Mouse (Mus musculus) kidney, adult 8-10 months (tissue): ENCODE results near the gene Usp43.

ENCODE experiments used
- DNase-seq, 2 experiments: peaks; one replicate each; pipeline ENCODE4 v3.0.0; 2022

The Usp43 gene

DNA sequence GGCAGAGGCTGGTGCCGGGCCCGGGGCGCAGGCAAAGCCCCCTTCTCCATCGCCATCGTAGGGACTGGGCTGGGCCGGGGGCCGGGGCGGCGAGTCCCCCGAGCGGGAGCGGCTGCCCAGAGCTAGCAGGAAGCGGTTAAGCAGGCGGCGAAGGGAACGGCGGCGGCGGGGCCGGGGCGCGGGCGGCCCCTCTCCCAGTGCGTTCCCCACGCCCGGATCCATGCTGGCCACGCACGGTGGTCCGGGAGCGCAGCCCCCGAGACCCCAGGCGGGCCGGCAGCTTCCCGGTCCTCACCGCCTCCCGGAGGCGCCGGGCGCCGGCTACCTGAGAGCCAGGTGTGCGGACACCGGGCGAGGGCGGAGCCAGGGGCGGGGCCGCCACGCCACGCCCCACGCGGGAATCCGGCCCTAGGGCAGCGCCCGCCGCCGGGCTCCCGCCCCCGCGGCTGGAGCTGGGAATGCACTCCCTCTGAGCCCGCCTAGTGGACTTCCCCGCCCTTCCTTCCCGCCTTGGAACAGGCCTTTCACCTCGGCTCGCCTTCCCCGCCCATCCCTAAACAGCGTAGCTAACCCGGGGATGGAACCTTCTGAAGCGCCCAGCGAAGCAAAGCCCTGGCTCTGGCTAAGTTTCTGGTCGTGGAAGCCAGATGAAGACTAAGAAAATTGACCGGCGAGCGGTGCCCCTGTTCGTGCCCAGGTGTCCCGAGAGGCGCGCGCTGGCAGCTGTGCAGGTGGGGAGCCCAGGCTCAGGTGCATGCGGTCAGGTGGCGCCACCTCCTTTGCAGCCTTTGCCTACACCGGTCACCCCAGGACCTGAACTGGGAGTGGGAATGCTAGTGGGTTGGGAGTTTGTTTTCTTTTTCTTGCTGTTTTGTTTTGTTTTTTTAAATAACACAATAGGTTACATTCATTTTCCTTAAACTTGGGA is at the start of gene Usp43:
Gene Usp43 (minus strand): TSS at position 327 of the 928 bp plus-strand sequence.
- DNase-seq, result peak; percentile 92

DNA sequence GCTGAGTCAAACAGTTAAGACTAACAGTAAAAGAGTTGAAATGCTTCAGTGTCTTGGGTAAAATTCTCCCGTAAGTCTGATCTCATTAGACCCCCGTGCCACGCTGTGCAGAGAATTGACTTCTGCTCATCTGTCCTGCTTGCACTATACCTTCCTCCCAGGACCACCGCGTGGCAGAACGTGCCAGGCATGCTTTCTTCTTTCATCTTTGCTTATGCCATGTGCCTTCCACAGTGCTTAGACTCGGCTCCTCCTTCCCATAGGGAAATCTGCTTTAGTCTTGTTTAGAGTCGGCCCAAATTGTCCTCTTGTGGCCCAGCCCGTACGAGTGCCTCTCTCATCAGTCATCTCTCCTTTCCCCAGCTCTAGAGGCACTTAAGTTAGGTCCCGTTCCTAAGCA is 45.9 kb upstream of the Usp43 start:
- DNase-seq, result no peak

DNA sequence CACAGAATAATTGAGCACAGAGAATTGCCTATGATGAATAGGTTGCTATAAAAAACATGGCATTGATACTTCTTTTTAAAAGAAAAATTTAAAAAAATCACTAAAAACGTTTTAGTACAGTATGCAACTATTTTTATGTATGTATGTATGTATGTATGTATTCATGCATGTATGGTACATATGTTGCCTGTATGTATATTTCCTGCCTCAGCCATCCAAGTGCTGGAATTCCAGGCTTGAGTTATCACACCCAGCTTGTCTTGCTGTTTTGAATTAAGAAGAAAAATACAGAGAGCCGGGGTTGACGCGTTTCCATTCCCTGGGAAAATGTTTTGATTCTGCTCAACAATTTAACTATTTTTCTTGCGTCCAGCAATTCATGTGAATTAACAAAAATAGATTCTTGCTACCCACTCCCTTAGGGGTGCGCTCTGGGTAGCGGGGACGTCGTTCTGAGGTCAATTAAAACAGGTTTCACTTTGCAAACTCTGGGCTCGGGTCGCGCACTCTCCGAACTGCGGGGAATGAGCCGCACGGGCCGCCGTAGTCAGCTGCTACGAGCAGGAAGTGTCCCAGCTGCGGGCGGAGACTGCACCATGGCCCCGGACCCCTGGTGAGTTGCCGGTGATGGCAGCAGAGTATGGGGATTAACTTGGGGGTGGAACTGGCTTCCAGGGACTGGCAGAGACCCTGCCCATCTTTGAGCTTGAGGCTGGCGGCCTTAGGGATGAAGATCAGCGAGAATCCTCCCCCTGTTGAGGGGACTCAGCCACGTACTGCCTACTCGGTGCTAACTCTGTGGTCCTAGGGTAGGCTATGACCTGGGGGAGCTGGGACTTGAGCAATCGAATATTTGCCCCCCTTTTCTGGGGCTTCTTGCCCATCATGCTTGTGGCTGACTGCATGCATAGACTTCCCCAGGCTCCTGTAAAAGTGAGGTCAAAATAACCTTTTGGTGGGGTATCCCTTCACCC is 44.2 kb upstream of the Usp43 start, which contains the start of gene Stx8:
Gene Stx8 (plus strand): TSS at position 289 of the 974 bp plus-strand sequence.
- peak; percentile 84 to 94 for DNase-seq

DNA sequence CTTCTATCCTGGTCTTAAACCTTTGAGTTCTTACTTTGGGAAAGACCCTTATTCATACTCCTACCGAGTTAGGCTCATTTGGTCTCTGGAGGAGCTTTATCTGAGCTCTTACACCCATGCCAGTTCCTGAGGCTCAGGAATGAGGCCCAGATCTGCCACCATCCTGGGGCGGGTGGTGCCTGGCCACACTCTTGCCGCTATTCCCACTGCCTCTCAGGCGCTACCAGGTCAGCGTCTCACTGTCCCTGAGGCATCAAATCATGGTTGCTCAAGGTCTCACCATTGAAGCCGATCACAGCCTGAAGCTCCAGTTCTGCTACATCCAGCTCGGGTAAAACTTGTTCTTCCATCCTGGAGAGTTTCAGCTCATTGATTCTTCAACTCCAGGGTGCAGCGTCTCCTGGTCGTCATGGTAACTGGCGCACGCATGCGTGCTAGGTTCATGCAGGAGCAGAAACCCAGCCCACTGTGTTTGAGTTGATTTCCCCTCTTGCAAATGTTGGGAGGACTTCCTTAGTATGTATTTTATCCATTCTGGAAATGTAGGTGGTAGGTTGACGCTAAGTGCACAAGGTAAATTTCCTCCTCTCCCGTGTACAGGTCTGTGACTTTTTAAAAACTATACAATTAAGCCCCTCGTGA is 43.4 kb upstream of the Usp43 start, which contains the start of gene Cfap52:
Gene Cfap52 (minus strand): TSS at position 410 of the 642 bp plus-strand sequence.
- peak; percentile 88 to 93 for DNase-seq

DNA sequence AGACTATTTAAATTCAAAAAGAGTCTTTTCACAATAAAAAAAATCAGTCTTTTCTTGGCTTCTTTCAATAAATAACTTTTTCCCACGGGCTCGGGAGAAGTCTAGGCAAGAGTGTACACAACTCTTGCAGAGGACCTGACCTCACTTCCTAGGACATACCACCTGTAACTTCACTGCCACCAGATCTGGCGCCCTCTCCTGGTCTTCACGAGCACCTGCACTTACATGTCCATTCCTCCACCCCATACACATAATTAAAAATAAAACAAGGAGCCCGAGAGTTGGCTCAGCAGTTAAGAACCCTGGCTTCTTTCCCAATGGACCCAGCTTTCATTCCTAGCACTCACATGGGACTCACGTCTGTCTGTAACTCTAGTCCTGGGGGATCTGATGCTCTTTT is 42.2 kb upstream of the Usp43 start:
- DNase-seq, result no peak

DNA sequence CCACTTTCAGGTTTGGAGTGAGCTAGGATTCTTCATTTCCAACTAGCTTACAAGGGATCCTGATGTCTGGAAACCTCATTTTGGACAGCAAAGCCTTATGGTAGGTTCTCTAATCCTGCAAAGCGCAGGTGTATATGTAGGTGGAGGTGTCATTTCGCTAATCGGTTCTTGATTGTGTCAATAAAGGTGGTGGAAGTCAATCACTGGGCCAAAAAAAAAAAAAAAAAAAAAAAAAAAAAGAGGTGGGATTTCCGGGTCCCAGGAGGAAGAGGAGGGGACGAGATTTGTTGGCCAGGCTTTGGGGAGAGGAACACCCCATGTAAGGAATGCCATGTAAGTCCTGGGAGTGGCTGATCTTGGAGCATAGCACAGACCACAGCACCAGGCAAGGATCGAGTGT is 32.5 kb upstream of the Usp43 start:
- no peak for DNase-seq

DNA sequence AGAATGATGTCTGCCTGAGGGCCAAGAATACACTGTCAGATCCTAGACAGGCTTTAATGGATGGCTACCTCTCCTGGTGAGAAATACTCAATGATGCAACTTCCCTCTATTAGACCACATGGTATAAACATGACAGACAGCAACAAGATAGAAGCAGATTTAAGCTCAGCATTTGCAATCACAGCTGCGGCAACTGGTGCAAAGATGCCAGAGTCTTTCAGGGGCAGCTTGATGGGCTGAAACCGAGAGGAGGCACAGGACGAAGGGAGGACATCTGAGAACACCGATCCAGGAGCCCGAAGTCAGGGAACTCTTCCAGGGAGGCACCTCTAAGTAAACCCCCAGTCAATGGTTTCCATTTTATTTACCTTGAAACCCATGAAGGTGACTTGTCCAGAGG is 31.7 kb upstream of the Usp43 start:
- DNase-seq, result no peak

DNA sequence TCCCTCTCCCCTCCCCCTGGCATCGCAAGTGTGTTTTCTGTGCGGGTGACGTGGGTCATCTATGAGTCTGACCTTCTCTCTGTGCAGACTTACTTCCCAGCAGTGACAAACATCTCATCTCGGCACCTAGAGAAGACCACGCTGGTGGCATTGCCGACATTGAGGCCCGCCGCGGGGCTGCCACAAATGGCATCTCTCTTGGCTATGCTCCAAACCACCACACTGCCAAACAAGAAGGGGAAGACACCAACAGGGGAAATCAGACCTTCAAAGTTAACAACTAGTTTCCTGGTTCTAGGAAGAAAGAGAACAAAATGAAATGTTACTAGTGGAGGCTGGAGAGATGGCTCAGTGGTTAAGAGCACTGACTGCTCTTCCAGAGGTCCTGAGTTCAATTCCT is 27.5 kb upstream of the Usp43 start:
- DNase-seq, result no peak

DNA sequence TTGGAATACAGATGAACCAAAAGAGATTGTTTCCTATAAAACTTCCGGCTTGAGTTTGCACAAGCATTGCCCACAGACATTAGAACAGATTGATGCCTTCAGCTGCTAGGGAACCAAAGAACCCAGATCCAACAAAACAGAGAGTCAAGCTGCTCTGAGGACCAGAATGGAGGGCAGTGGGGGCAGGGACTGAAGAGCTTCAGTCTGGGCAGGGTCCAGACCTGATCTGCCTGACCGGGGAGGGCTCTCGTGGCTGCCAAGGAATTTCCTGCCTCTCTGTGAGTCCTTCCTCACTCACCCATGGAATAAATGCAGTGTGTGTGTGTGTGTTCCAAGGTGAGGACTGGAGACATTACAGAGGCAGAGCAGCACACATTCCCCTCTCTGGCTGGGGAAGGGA is 26.3 kb upstream of the Usp43 start:
- peak; percentile 26 to 50 for DNase-seq

DNA sequence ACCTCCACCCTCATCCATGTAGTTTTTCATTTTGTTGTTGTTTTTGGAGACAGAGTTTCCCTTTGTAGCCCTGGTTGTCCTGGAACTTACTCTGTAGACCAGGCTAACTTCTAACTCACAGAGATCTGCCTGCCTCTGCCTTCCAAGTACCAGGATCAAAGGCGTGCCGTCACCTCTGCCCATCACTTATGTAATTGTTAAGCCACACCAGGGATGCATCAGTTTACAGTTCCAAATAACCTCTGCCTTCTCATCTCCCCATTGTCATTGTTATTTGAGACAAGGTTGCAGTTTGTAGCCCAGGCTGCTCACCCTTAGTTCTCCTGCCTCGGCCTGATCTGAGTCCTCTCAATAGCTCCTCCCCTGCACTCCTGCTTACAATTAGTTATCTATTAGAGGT is 10.2 kb upstream of the Usp43 start:
- DNase-seq, result no peak

DNA sequence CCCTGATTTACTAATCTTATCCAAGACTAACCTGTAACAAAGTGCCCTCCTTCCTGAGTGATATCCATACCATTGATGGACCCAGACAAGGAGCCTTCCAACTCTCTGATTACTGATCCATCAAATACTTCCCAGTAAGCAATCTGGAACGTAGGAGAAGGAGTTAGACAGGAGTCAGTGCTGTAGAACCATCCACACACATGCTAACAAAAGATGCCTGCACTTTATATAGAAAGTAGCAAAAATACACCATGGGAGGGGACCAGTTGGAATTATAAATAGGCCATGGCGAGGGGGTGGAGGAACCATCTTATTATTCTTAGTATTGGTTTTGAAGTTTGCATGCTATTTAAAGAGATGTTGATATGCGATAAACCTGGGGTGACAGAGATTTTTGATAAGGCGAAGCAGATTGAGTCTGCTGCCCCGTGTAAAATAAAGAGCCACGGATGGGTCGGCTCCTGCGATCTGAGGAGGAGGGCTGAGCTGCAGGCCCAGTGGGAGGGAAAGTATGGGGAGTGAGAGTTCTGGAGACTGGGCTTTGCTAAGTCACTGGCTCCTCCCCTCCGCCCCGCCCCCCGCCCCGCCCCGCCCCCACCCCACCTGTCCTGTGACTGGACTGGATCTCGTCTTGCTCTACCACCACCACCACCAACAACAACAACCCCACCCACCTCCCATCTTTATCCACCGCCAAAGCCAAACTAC is 4.5 kb upstream of the Usp43 start:
- DNase-seq, result no peak

DNA sequence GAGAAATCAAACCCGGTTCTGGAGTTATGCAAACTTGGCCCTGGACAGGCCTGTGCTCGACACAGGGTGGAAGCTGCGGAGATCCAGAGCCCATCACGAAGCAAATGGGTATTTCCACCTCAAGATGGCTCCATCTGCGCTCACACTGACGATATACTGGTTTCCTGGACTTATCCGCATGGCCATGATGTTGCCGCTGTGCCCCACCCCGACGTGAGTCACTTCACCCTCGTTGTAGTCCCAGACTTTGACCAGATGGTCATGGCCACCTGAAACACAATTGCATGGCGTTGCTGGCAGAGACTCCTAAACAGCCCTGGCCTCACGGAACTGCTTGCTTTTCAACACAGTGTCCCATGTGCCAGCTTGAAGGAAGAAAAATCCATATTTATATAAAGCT is 3.0 kb upstream of the Usp43 start:
- DNase-seq, result no peak

DNA sequence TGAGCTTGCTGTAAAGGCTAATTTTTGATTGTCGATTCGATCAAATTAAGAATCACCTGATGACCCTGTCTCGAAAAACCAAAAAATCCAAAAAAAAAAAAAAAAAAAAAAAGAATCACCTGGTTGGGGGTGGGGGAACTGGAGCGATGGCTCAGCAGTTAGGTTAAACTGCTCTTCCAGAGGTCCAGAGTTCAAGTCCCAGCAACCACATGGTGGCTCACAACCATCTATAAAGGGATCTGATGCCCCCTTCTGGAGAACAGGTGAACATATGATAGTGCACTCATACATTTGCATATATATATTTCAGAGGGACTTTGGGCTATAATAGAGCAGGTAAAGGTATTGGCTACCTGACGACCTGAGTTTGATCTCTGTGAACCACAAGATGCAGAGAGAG is 1.8 kb upstream of the Usp43 start:
- no peak for DNase-seq

DNA sequence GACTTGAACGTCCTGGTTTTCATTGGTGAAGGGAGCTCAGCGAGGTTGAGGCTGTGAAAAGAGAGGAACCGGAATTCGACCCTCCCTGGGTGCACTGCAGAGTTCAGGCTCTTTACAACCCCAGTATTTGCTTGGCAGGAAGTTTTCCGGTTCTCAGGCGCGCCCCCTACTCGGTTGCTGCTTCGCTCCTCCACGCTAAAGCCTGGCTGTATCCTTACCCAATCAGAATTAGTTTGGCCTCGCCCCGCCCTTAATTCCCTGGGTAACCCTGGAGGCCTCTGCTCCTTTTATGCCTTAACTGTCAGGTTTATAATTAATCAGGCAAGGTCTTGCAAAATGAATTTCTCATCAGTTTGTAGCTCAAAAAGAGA is 787 bp upstream of the Usp43 start:
- DNase-seq, result peak; percentile 93

DNA sequence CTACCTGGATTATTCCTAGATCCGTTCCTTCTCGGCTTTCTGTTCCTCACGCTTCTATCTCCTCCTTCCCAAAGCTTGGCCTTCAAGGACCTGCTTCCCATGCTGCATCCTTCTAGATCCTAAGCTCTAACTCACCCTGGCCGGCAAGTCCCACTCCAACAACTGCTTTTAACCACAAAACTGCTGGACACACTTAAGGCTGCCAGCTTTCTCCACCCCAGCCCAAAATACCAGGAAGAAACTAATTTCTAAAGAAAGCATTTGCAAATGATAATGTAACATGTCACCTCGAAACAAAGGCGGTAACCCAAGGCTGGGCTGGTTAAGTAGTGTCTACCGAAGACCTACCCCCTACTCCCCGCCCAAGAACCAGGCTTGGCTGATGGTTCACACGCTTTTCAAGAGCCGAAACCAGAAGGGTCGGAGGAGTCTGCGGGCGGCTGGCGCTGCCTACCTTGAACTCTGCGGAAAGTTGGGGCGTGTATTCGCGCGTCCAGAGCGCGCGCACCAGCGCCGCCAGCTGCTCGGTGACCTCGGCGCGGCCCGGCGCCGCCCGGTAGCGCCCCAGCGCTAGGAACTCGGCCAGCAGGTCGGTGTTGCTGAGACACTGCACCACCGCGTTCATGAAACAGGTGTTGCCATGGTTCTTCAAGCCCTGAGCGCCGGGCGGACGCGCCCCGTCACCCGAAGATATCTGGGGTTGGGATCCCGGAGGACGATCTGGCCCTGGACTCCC is 694 bp downstream of the Usp43 start:
- peak; percentile 51 to 70 for DNase-seq

DNA sequence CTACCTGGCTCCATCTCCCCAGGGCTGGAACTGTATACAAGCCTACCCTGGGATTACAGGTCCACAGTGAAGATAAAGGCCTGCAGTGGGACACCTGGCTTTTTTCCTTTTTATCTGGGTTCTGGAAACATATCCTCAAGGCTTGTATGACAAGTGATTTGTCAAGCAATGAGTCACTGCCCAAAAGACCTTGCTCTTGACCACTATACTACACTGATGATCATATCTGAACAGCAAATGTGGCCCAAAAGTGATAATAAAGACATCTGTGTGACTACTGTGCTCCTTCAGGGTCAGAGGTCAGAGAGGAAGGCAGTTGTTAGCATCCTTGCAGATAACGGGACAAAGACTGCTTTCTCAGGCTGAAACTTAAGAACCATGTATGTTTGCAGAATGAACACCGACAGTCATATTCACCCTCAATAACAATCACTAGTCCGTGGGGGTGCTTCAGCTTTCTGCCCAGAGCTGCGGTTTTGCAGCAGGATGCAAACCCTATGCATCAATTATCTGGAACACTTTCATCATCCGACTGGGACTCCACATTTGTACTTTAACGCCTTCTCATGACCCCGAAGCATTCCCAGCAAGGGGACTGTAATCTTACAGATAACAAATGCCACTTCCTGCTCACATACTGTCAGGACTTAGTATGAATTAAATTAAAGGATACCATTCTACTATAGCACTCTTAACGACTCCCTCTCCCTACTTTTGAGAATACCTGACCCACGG is 1.6 kb downstream of the Usp43 start:
- no peak for DNase-seq

DNA sequence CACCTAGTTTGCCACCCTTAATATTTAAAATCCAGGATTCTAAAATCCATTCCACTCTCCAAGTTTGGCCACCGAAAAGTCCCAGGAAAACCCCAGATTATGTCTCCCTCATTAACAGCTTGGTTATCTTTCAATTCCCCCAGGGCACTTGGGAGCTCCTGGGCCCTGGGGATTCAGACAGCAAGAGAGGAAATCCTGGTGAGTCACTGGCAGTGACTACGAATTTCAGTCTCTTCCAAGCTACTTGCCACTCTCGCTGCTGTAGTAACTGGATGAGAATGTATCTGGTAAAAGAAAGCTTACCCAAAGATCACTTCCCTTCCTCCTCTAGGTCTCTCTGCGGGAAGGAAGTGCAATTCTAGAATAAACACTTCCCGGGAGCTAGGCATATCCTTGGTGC is 2.4 kb downstream of the Usp43 start:
- no peak for DNase-seq

DNA sequence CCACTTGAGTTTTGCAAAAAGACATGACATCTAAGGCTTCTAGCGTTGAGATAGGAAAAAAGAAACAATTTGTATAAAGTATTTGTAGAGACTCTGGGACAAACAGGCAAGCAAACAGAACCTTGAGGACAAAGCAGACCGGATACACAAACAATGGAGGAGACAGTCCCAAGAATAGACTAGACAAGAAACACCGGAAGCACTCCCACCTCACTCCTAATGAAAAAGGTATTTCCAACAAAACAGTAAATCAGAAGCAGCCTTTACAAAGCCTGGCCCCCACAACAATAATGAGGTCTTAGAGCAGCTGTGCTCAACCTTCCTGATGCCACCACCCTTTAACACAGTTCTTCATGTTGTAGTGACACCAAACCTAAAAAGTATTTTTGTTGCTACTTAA is 4.8 kb downstream of the Usp43 start:
- DNase-seq, result no peak

DNA sequence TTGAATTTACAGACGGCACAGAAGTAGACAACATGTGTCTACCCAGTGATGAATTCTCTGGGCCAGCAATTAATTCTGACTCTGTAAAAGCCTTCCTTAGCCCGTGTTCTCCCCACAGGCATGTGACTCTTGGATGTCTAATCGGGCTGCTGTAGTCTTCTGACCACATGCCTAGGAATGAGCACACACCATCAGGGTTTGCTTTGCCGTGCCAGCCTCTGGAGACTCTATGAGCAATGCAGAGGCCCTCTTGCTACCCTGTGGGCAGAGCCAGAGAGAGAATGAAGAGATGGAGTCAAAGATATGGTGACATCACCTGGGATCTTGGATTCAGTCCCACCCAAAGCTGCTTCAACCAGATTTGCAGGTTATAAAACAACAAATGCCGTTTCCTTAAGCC is 10.9 kb downstream of the Usp43 start:
- DNase-seq, result no peak

DNA sequence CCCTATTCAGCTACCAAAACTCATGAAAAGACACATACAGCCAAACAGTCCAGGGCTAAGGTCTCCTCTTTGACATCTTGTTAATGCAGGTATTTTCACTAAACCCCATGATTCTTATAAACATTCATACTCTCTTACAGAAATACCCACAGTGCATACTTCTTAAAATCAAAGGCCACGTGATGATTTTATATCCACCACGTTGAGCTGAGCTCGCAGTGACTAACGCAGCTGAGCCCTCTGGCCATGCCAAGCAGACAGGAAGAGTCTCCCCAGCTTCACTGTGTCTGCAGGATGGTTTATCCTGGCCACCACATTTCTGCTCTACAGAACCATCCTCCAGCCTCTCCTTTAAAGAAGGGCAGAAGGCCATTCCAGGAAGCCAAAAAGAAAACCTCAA is 18.2 kb downstream of the Usp43 start:
- DNase-seq, result no peak

DNA sequence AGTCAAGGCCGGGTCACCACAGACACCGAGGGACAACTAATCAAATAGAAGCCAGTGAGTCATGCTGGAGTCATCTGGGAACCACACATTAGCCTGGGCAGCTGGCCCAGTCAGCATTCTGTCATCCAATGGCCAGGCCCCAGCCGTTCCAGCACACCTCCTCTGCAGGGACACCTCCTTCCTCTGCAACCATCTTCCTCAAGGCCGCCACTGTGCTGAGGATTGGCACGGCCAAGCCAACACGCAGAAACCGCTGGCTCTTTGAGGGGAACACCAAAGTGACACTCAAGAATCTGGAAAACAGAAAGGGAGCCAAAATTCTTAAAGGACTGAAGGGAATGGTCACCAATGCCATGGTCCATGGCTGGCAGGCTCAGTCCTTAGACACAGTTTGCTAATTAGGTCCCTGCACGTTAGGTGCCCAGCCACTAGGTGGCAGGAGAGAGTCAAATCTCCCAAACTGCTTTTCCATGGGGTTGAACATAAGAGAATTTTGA is 24.8 kb downstream of the Usp43 start:
- DNase-seq, result peak; percentile 47 to 79
